Mouse (Mus musculus) heart, embryonic 15.5 days (tissue): ENCODE measurements around the gene Drd2. TPM values are rescaled to one million over a fixed set of nuclear protein-coding genes. Genes with fewer than 3 reads are reported as not detected.

ENCODE experiments used
- ATAC-seq: fragments of 200-750 bp; cut with Nextera tagmentation; replicated peaks from 2 replicates; pipeline ENCODE4 v1.8.0; 2017; ENCODE audit warnings: low read depth, moderate TSS enrichment; ENCODE audit not compliant: insufficient number of reproducible peaks, insufficient read depth, low FRiP score
- H3K27ac ChIP-seq: fragments of 300-500 bp; sonication (generic); 2 replicates; pipeline ENCODE4 v1.5.1; 2015; ENCODE audit warnings: mild to moderate bottlenecking, inconsistent platforms
- H3K27me3 ChIP-seq: fragments of 300-500 bp; sonication (generic); 2 replicates; pipeline ENCODE4 v1.6.1; 2015; ENCODE audit warnings: inconsistent platforms
- H3K36me3 ChIP-seq: fragments of 300-500 bp; sonication (generic); 2 replicates; pipeline ENCODE4 v1.6.1; 2015; ENCODE audit warnings: mild to moderate bottlenecking, inconsistent platforms
- H3K4me1 ChIP-seq: fragments of 300-500 bp; sonication (generic); replicated peaks from 2 replicates; pipeline ENCODE4 v1.6.1; 2015; ENCODE audit warnings: inconsistent platforms
- H3K4me2 ChIP-seq: fragments of 300-500 bp; sonication (generic); 2 replicates; pipeline ENCODE4 v1.6.1; 2015; ENCODE audit warnings: inconsistent platforms, mild to moderate bottlenecking, moderate library complexity
- H3K4me3 ChIP-seq: fragments of 300-500 bp; sonication (generic); 2 replicates; pipeline ENCODE4 v1.5.1; 2015; ENCODE audit warnings: mild to moderate bottlenecking, inconsistent platforms
- H3K9ac ChIP-seq: fragments of 300-500 bp; sonication (generic); 2 replicates; pipeline ENCODE4 v1.6.1; 2015; ENCODE audit warnings: mild to moderate bottlenecking, inconsistent platforms
- H3K9me3 ChIP-seq: fragments of 300-500 bp; sonication (generic); replicated peaks from 2 replicates; pipeline ENCODE4 v1.6.1; 2016; ENCODE audit warnings: inconsistent platforms
- WGBS: fragments of 180-500 bp; shearing (Covaris S2); methylation state at CpG from one replicate; pipeline ENCODE4 v1.1.7; 2015; ENCODE audit warnings: mixed read lengths; 5-methylcytosine and 5-hydroxymethylcytosine counted together
- polyA plus RNA-seq: library from polyadenylated mRNA; unstranded; fragments of >200 nt; fragmentation: Nextera tagmentation; extraction: Ambion mirVana; gene quantifications from 2 replicates; pipeline ENCODE4 v1.2.1, GENCODE M21; 2015

The Drd2 gene
- polyA plus RNA-seq, 1 experiment from 2014 or later: 0.08 TPM

DNA sequence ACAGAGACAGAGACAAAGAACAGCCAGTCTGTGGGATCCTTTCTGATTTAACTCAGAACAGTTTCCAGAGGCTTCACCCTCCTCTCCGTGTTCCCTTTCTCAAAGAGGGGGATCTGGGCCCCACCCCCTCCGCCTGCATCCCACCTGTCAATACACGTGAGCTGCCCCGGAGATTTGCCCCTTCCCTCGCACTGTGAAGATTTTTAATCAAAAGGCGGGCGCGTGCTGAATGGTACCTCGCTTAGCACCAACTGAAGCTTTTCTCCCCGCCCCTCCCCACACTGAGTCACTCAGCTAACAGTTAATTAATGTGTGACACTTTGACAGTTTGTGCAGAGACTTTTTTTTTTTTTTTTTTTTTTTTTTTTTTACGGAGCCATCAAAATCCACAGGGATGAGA lies 45.7 kb downstream of the Drd2 start:
- no peak for ATAC-seq
- H3K27ac ChIP-seq: no peak overlapping the region

DNA sequence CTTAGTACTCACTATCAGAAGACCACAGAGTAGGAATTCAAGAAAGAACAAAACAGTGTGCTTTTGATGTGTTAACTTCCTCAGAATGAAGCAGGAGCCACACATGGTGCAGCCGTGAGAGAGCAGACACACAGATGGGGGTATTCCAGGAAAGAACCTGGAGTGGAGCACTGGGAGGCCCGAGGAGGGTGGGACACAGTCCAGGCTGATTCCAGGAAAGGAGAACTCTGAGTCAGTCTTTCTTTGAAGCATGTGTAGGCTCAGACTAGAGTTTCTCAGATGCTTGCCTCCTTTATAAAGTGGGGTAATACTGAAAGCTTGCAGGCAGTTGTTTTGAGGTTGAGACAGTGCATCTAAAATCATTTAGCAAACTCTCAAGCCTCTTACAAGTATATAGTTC lies 51.8 kb downstream of the Drd2 start:
- Histone ChIP-seq H3K4me1 (no peaks in the 10 kb centered on the region), H3K9ac (no peak overlapping the region)
- 43% methylated on average over 2 of the region's 2 CpGs for WGBS

More for the DNA sequence above, 45.7 kb downstream of the Drd2 start:
- Histone ChIP-seq H3K9me3 (no peaks in the 10 kb centered on the region), H3K4me1 (0 out of 2 replicates have a peak, but pooled peaks cover 7% of the 10 kb centered on the region), H3K4me3 (no peak overlapping the region), H3K4me2 (no peak overlapping the region), H3K9ac (no peak overlapping the region), H3K27me3 (no peaks in the 10 kb centered on the region), H3K36me3 (no peaks in the 10 kb centered on the region)
- WGBS: 50% methylated on average over 11 of the region's 11 CpGs

DNA sequence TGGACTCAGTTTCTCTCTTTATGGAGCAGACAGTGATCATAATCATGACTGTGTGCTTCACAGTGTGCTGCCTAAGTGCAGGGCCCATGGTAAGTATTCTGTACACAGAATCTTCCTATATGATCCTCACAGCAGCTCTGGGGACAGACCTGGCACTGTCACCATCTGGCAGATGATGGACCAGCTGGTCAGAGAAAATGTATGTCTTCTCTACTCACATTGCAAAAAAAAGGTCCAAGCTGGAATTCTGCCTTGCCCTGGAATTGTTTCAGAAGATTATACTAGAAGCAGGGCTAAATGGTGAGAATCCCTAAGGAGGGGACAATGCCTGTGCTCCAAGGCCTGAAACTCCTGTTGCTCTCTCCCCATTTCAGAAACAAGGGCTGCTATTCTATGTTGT lies 55.6 kb downstream of the Drd2 start:
- Histone ChIP-seq H3K4me1 (no peaks in the 10 kb centered on the region), H3K9me3 (no peaks in the 10 kb centered on the region), H3K9ac (no peak overlapping the region), H3K4me2 (no peak overlapping the region), H3K4me3 (no peak overlapping the region), H3K36me3 (no peaks in the 10 kb centered on the region), H3K27me3 (no peaks in the 10 kb centered on the region), H3K27ac (no peak overlapping the region)
- ATAC-seq: no peak

More for the DNA sequence above, 51.8 kb downstream of the Drd2 start:
- Histone ChIP-seq H3K36me3 (no peaks in the 10 kb centered on the region), H3K4me2 (no peak overlapping the region), H3K27ac (no peak overlapping the region), H3K27me3 (no peaks in the 10 kb centered on the region), H3K4me3 (no peak overlapping the region), H3K9me3 (no peaks in the 10 kb centered on the region)
- ATAC-seq: no peak

DNA sequence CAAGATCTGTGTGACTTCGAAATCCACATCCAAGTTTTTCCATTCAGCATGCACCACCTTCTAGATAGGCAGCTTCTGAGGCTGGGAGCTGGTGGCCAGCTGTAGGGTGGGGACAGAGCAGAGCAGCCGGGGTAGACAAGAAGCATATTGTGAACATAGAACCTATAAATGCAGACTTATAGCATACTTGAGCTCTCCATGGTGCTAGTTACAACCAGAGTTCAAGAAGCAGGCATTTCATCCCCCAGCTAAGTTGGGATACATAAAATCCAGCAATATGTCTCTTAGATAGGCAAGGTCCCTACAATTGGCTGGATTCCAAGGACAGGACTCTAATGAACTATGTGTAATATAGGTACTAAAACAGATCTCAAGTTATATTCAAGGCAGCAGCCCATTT lies 63.3 kb downstream of the Drd2 start:
- no peak for ATAC-seq
- Histone ChIP-seq H3K9me3 (no peaks in the 10 kb centered on the region), H3K4me2 (no peak overlapping the region), H3K27me3 (no peaks in the 10 kb centered on the region), H3K4me3 (no peak overlapping the region), H3K9ac (no peak overlapping the region), H3K4me1 (no peaks in the 10 kb centered on the region), H3K36me3 (no peaks in the 10 kb centered on the region), H3K27ac (no peak overlapping the region)
- WGBS: 67% methylated on average over 2 of the region's 2 CpGs

DNA sequence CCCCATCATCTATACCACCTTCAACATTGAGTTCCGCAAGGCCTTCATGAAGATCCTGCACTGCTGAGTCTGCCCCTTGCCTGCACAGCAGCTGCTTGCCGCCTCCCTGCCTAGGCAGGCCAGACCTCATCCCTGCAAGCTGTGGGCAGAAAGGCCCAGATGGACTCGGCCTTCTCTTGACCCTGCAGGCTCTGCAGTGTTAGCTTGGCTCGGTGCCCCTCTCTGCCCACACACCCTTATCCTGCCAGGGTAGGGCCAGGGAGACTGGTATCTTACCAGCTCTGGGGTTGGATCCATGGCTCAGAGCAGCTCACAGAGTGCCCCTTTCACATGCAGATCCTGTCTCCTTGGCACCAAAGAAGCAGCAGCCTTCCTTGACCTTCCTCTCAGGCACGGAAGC lies 66.6 kb downstream of the Drd2 start:
- no peak overlapping the region for H3K27ac ChIP-seq
- no peaks in the 10 kb centered on the region for H3K4me1 ChIP-seq
- WGBS: 79% methylated on average over 5 of the region's 5 CpGs

DNA sequence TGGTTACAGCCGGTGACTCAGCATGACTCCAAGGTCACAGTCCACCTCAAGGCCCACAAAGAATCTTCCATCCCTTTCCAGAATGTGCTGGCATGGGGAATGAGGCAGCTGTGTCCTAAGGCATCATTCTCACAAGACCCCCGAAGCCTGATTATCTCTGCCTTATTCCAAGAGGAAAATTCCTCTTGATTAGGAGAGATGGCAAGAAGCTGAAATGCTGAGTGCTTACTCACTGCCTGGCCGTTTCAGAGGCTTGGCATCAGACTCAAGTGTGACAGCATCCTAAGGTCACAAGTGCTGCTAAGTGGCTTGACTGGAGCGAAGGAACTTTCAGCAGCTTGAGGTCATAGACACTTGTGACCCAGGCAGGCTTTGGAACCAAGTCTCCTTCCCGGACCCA lies 70.2 kb downstream of the Drd2 start:
- ATAC-seq: no peak
- WGBS: 61% methylated on average over 5 of the region's 5 CpGs

More for the DNA sequence above, 66.6 kb downstream of the Drd2 start:
- H3K36me3 ChIP-seq: no peaks in the 10 kb centered on the region
- no peaks in the 10 kb centered on the region for H3K9me3 ChIP-seq
- H3K9ac ChIP-seq: no peak overlapping the region
- no peak for ATAC-seq
- no peak overlapping the region for H3K4me2 ChIP-seq
- no peak overlapping the region for H3K4me3 ChIP-seq
- no peaks in the 10 kb centered on the region for H3K27me3 ChIP-seq

DNA sequence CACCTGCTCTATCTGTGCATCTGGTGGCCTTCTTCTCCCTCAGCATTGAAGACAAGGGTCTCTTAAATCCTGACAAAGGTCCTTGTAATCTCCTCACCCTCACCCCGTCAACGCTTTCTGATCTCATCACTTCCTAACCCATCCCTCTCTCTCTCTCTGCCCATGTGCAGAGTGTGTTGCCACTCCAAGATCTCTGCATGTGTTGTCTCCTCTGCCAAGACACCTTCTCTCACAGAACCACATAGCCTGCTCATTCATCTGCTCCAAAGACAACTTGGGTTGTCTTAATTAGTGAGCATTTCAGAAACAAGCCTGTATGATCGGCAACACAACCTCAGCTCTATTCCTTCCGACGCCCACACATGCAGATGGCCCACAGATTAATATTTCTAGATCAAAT lies 83.4 kb downstream of the Drd2 start:
- H3K36me3 ChIP-seq: no peaks in the 10 kb centered on the region
- no peak overlapping the region for H3K27ac ChIP-seq
- H3K4me2 ChIP-seq: no peak overlapping the region
- H3K4me3 ChIP-seq: no peak overlapping the region
- ATAC-seq: no peak
- H3K4me1 ChIP-seq: no peaks in the 10 kb centered on the region
- no peaks in the 10 kb centered on the region for H3K27me3 ChIP-seq
- H3K9ac ChIP-seq: no peak overlapping the region
- WGBS: 87% methylated on average over 5 of the region's 5 CpGs
- H3K9me3 ChIP-seq: no peaks in the 10 kb centered on the region

More for the DNA sequence above, 70.2 kb downstream of the Drd2 start:
- H3K36me3 ChIP-seq: no peaks in the 10 kb centered on the region
- no peaks in the 10 kb centered on the region for H3K4me1 ChIP-seq
- no peak overlapping the region for H3K4me2 ChIP-seq
- no peak overlapping the region for H3K9ac ChIP-seq
- H3K4me3 ChIP-seq: no peak overlapping the region
- no peaks in the 10 kb centered on the region for H3K9me3 ChIP-seq
- H3K27ac ChIP-seq: no peak overlapping the region
- no peaks in the 10 kb centered on the region for H3K27me3 ChIP-seq

DNA sequence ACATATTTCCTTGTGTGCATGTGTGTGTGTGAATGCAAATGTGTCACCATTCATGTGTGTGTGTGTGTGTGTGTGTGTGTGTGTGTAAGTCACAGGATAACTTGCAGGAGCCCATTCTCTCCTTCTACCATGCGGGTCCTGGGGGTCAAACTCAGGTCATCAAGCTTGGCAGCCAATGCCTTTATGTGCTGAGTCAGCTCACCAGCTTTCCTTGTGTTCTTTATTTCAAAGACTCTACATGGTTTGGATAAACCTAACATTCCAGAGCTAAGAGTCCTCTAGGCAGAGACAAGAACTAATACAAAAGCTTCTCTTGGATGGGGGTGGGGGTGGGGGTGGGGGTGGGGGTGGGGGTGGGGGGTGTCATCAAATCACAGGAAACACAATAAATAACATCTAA lies 85.2 kb downstream of the Drd2 start:
- Histone ChIP-seq H3K4me1 (no peaks in the 10 kb centered on the region), H3K36me3 (no peaks in the 10 kb centered on the region), H3K9me3 (no peaks in the 10 kb centered on the region), H3K27me3 (no peaks in the 10 kb centered on the region), H3K4me3 (no peak overlapping the region), H3K27ac (no peak overlapping the region), H3K9ac (no peak overlapping the region), H3K4me2 (no peak overlapping the region)
- no peak for ATAC-seq
- WGBS: 50% methylated on average over 1 of the region's 1 CpGs

DNA sequence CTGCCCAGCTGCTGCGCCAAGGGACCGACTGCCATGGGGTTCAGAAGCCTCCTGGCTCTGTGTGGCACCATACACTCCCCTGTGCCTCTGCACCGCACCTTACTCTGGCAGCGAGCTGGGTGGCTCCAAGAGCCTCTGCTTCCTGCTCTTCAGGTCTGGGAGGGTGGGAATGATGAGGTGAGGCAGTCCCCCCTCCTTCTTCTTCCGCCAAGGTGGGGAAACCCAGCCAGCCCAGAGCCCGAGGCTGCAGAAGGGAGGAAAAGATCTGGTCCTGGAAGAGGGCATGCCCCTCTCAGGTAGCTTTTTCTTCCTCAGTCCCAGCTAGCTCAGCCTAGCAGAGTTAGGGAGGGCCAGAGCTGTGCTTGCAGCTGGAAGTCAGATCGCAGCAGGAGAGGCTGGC lies 86.5 kb downstream of the Drd2 start, which contains the start of gene Ankk1:
Gene Ankk1, minus strand, starts transcription at position 101 of the 400 bp plus-strand sequence.
- Histone ChIP-seq H3K4me3 (no peak within 1 kb of the TSS), H3K4me1 (no peaks in the 10 kb centered on the region), H3K27ac (no peak within 1 kb of the TSS), H3K36me3 (no peaks in the 10 kb centered on the region), H3K4me2 (no peak within 1 kb of the TSS), H3K9ac (no peak within 1 kb of the TSS), H3K9me3 (no peaks in the 10 kb centered on the region), H3K27me3 (no peaks in the 10 kb centered on the region)
- no peak for ATAC-seq
- WGBS: 69% methylated on average over 7 of the region's 7 CpGs

DNA sequence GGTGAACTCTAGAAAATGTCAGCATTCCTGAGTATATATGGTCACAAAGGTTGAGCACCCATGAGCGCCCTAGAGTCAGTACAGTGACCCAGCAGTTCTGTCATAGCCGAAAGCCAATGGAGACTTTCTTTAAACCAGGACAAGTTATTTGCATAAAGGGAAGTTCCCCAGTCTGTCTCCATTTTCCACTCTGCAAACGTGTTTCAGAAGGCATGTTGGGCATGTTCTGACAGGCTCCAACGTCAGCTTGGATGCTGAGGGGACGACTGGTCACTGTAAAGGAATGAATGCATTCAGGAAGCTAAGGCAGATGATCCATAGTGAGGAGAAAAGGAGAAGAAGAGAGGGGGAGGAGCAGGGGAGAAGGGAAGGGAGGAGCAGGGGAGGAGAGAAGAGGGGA lies 87.1 kb downstream of the Drd2 start:
- H3K27me3 ChIP-seq: no peaks in the 10 kb centered on the region
- no peak overlapping the region for H3K9ac ChIP-seq
- H3K4me1 ChIP-seq: no peaks in the 10 kb centered on the region
- no peak overlapping the region for H3K27ac ChIP-seq
- ATAC-seq: no peak
- H3K9me3 ChIP-seq: no peaks in the 10 kb centered on the region
- H3K4me2 ChIP-seq: no peak overlapping the region
- 58% methylated on average over 5 of the region's 5 CpGs for WGBS
- no peak overlapping the region for H3K4me3 ChIP-seq
- H3K36me3 ChIP-seq: no peaks in the 10 kb centered on the region

DNA sequence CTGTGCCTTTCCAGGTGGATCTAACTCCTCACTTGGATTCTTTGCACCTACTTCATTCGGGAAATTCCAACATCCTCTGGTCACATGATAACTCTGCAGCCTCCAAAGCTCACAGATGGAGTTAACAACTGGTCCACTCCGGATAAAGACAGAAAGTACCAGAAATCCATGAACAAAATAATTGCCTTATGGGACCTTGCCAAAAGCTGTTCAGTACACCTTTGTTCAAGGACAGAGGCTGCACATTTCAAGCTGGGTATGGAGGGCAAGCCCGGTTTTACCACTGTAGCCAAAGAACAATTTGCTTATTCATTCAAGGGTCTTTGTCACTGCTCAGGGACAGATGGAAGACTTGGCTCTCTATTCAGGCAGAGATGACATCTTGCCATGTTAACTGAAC lies 102.2 kb downstream of the Drd2 start:
- WGBS: 79% methylated on average over 3 of the region's 3 CpGs
- Histone ChIP-seq H3K27ac (no peak overlapping the region), H3K4me1 (no peaks in the 10 kb centered on the region), H3K36me3 (no peaks in the 10 kb centered on the region), H3K4me3 (no peak overlapping the region), H3K4me2 (no peak overlapping the region), H3K9ac (no peak overlapping the region), H3K27me3 (no peaks in the 10 kb centered on the region), H3K9me3 (no peaks in the 10 kb centered on the region)
- ATAC-seq: no peak

DNA sequence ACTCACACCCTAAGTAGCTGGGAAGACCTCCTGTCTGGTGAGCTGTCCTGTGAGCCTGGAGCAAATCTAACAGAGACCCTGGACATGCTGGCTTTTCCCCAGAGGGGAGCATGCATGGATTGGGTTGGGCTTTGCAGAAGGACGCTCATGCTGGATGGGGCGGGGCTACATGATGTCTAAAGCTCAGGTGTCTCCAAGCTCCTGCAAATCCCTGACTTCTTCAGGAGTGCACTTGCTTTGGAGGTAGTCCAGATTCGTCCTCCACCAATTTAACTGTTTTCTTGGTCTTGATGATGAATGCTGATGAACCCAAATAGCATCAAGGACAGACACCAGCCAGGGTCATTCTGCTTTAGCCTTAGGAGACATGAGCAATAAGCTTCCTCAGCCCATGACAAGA lies 110.1 kb downstream of the Drd2 start:
- no peak overlapping the region for H3K27ac ChIP-seq
- 68% methylated on average over 3 of the region's 3 CpGs for WGBS
- no peak overlapping the region for H3K9ac ChIP-seq
- no peak overlapping the region for H3K4me2 ChIP-seq
- H3K36me3 ChIP-seq: no peaks in the 10 kb centered on the region
- H3K4me1 ChIP-seq: no peaks in the 10 kb centered on the region
- no peak for ATAC-seq
- no peak overlapping the region for H3K4me3 ChIP-seq
- no peaks in the 10 kb centered on the region for H3K27me3 ChIP-seq
- H3K9me3 ChIP-seq: no peaks in the 10 kb centered on the region
